7 mouse cellular contexts compared by ENCODE assay signal in genomic region chr1:150991745-150992554, GRCm38 (mm10). TPM values are rescaled to one million over a fixed set of nuclear protein-coding genes. Genes with fewer than 3 reads are reported as not detected.
A peak's percentile ranks its signal among the peaks of the same experiment; 100 is the strongest.
DNase-seq lines count a peak whose midpoint lies in the region; ATAC-seq lines count a peak whose summit lies in the region.

No protein-coding gene starts in this region.

- no peaks in the 10 kb centered on the region for H3K27me3 ChIP-seq in forebrain, embryonic 14.5 days (replicated peaks; ENCODE audit: control insufficient read depth, insufficient read depth, low read length)
- H3K27me3 ChIP-seq in midbrain, embryonic 12.5 days, result peaks cover 6% of the 10 kb centered on the region

- no peaks in the 10 kb centered on the region for H3K36me3 ChIP-seq in forebrain, embryonic 14.5 days (ENCODE audit: control insufficient read depth, insufficient read depth, low read length)
- H3K36me3 ChIP-seq in midbrain, embryonic 12.5 days, result no peaks in the 10 kb centered on the region

- H3K27ac ChIP-seq in forebrain, embryonic 14.5 days (ENCODE audit: low read depth, low read length), result no peak overlapping the region
- H3K27ac ChIP-seq in midbrain, embryonic 12.5 days (replicated peaks), result no peak overlapping the region

- WGBS in forebrain, embryonic 14.5 days, result 6% methylated on average over 10 of the region's 10 CpGs
- 6% methylated on average over 10 of the region's 10 CpGs for WGBS in midbrain, embryonic 12.5 days

- ATAC-seq in forebrain, embryonic 14.5 days, result no peak
- ATAC-seq in midbrain, embryonic 12.5 days (ENCODE audit: low FRiP score, low read depth), result no peak

- DNase-seq in embryo, embryonic 10.5 days (ENCODE audit: low spot score), result peak; percentile 64
- DNase-seq in forebrain, embryonic 14.5 days (ENCODE audit: low spot score), result peak; percentile 24
- peak; percentile 6 for DNase-seq in induced T-regulatory cell, adult 2 months (ENCODE audit: low read depth)
- no peak for DNase-seq in cerebellum, postnatal 14 days
- no peak for DNase-seq in right cerebral cortex, postnatal 36 days (ENCODE audit: low spot score in 2 of 2)
- DNase-seq in testis, postnatal 14 days (ENCODE audit: low spot score), result no peak

- H3K4me3 ChIP-seq in forebrain, embryonic 14.5 days (ENCODE audit: low read depth, low read length), result peak overlapping the region; percentile 10
- H3K4me3 ChIP-seq in midbrain, embryonic 12.5 days, result peak overlapping the region; percentile 56

- no peaks in the 10 kb centered on the region for H3K9me3 ChIP-seq in forebrain, embryonic 14.5 days (replicated peaks; ENCODE audit: control insufficient read depth, low read length)
- no peaks in the 10 kb centered on the region for H3K9me3 ChIP-seq in midbrain, embryonic 12.5 days

- peaks cover 11% of the 10 kb centered on the region; the same call in 1 of the 2 replicates for H3K4me1 ChIP-seq in forebrain, embryonic 14.5 days (ENCODE audit: control insufficient read depth, insufficient read depth, low read length)
- peaks cover 14% of the 10 kb centered on the region for H3K4me1 ChIP-seq in midbrain, embryonic 12.5 days

- H3K4me2 ChIP-seq in forebrain, embryonic 14.5 days (ENCODE audit: low read length), result peak overlapping the region; percentile 84
- peak overlapping the region; percentile 91 for H3K4me2 ChIP-seq in midbrain, embryonic 12.5 days (replicated peaks)

- H3K9ac ChIP-seq in forebrain, embryonic 14.5 days (ENCODE audit: low read length), result no peak overlapping the region
- no peak overlapping the region; the same call in 1 of the 2 replicates for H3K9ac ChIP-seq in midbrain, embryonic 12.5 days (replicated peaks)

RNA-seq across cellular contexts. Expression of gene Hmcn1, which starts 1.3 kb away (rescaled TPM):
- 1.1 and 1.8 TPM in 2 replicates for polyA plus RNA-seq in forebrain, embryonic 14.5 days (2014; fragmentation: Nextera tagmentation; extraction: Ambion mirVana)
- 4.4 and 6.5 TPM in 2 replicates for polyA plus RNA-seq in midbrain, embryonic 12.5 days (2016; fragmentation: Nextera tagmentation; extraction: Ambion mirVana)

Comparison
In these comparisons a context has a peak if more than half of its experiments do, and no peak if none do; other contexts are left out.
1. DNase-seq: peak in embryo, embryonic 10.5 days (single experiment), forebrain, embryonic 14.5 days (single experiment) and induced T-regulatory cell, adult 2 months (single experiment); none in cerebellum, postnatal 14 days (0 of 2), right cerebral cortex, postnatal 36 days (0 of 2) and testis, postnatal 14 days (single experiment).